Mouse (Mus musculus): ENCODE results near the gene Bach2. TPM values are rescaled to one million over a fixed set of nuclear protein-coding genes. Genes with fewer than 3 reads are reported as not detected.

Gene Bach2
- polyA plus RNA-seq, 1 experiment: 14.1 TPM

- Histone ChIP-seq H3K27me3 (ENCODE audit: control insufficient read depth, insufficient read depth, low read length) (no peaks in the 10 kb centered on the region), H3K4me3 (ENCODE audit: extremely low read depth, insufficient read depth, insufficient read length) (no peak overlapping the region), H3K4me1 (ENCODE audit: control insufficient read depth, insufficient read depth, insufficient read length) (peaks cover 18% of the 10 kb centered on the region; the same call in 1 of the 2 replicates), H3K27ac (ENCODE audit: insufficient read depth, low read length) (no peak overlapping the region), H3K36me3 (ENCODE audit: control insufficient read depth, insufficient read depth, low read length) (no peaks in the 10 kb centered on the region; the same call in 1 of the 2 replicates)
- 82% methylated on average over 2 of the region's 2 CpGs for WGBS
- no peak for TF ChIP-seq POLR2A (IDR thresholded peaks at IDR 0.05; ENCODE audit: low read depth, low read length)
- TF ChIP-seq CTCF (IDR thresholded peaks at IDR 0.05; ENCODE audit: extremely low read depth, insufficient read depth, insufficient read length, insufficient replicate concordance): no peak
- DNase-seq (ENCODE audit: low read depth in 1 of 2, low spot score in 2 of 2): no peak
Measured at GRCm38 (mm10) chr4:32366176-32366575, 127.6 kb downstream of the Bach2 start.

GRCm38 (mm10) chr4:32368345-32368744 is 129.7 kb downstream of the Bach2 start:
- no peak for DNase-seq (ENCODE audit: low read depth in 1 of 2, low spot score in 2 of 2)
- 91% methylated on average over 8 of the region's 8 CpGs for WGBS
- Histone ChIP-seq H3K4me3 (ENCODE audit: extremely low read depth, insufficient read depth, insufficient read length) (no peak overlapping the region), H3K4me1 (ENCODE audit: control insufficient read depth, insufficient read depth, insufficient read length) (peaks cover 18% of the 10 kb centered on the region; the same call in 1 of the 2 replicates), H3K36me3 (ENCODE audit: control insufficient read depth, insufficient read depth, low read length) (no peaks in the 10 kb centered on the region; the same call in 1 of the 2 replicates), H3K27ac (ENCODE audit: insufficient read depth, low read length) (no peak overlapping the region), H3K27me3 (ENCODE audit: control insufficient read depth, insufficient read depth, low read length) (no peaks in the 10 kb centered on the region)
- no peak for TF ChIP-seq CTCF (IDR thresholded peaks at IDR 0.05; ENCODE audit: extremely low read depth, insufficient read depth, insufficient read length, insufficient replicate concordance)
- TF ChIP-seq POLR2A (IDR thresholded peaks at IDR 0.05; ENCODE audit: low read depth, low read length): no peak

- H3K36me3 ChIP-seq (ENCODE audit: control insufficient read depth, insufficient read depth, low read length): no peaks in the 10 kb centered on the region; the same call in 1 of the 2 replicates
- WGBS: 32% methylated on average over 7 of the region's 7 CpGs
- H3K27ac ChIP-seq (ENCODE audit: insufficient read depth, low read length): peak overlapping the region; percentile 64
- DNase-seq (ENCODE audit: low read depth in 1 of 2, low spot score in 2 of 2): no peak
- H3K27me3 ChIP-seq (ENCODE audit: control insufficient read depth, insufficient read depth, low read length): no peaks in the 10 kb centered on the region
- H3K4me3 ChIP-seq (ENCODE audit: extremely low read depth, insufficient read depth, insufficient read length): no peak overlapping the region
- H3K4me1 ChIP-seq (ENCODE audit: control insufficient read depth, insufficient read depth, insufficient read length): peaks cover 16% of the 10 kb centered on the region; the same call in 1 of the 2 replicates
- TF ChIP-seq CTCF (IDR thresholded peaks at IDR 0.05; ENCODE audit: extremely low read depth, insufficient read depth, insufficient read length, insufficient replicate concordance) (no peak), POLR2A (IDR thresholded peaks at IDR 0.05; ENCODE audit: low read depth, low read length) (no peak)
Measured at GRCm38 (mm10) chr4:32373085-32373484, 134.5 kb downstream of the Bach2 start.

- Histone ChIP-seq H3K36me3 (ENCODE audit: control insufficient read depth, insufficient read depth, low read length) (peaks cover 3% of the 10 kb centered on the region), H3K27me3 (ENCODE audit: control insufficient read depth, insufficient read depth, low read length) (no peaks in the 10 kb centered on the region), H3K27ac (ENCODE audit: insufficient read depth, low read length) (no peak overlapping the region), H3K4me1 (ENCODE audit: control insufficient read depth, insufficient read depth, insufficient read length) (peaks cover 16% of the 10 kb centered on the region; the same call in 1 of the 2 replicates), H3K4me3 (ENCODE audit: extremely low read depth, insufficient read depth, insufficient read length) (no peak overlapping the region)
- no peak for TF ChIP-seq CTCF (IDR thresholded peaks at IDR 0.05; ENCODE audit: extremely low read depth, insufficient read depth, insufficient read length, insufficient replicate concordance)
- WGBS: 29% methylated on average over 3 of the region's 3 CpGs
- no peak for DNase-seq (ENCODE audit: low read depth in 1 of 2, low spot score in 2 of 2)
Measured at GRCm38 (mm10) chr4:32373527-32373926, 134.9 kb downstream of the Bach2 start.

GRCm38 (mm10) chr4:32374751-32375582 is 136.4 kb downstream of the Bach2 start:
- Histone ChIP-seq H3K4me3 (ENCODE audit: extremely low read depth, insufficient read depth, insufficient read length) (no peak overlapping the region), H3K27me3 (ENCODE audit: control insufficient read depth, insufficient read depth, low read length) (no peaks in the 10 kb centered on the region), H3K4me1 (ENCODE audit: control insufficient read depth, insufficient read depth, insufficient read length) (peaks cover 16% of the 10 kb centered on the region; the same call in 1 of the 2 replicates), H3K27ac (ENCODE audit: insufficient read depth, low read length) (no peak overlapping the region), H3K36me3 (ENCODE audit: control insufficient read depth, insufficient read depth, low read length) (peaks cover 3% of the 10 kb centered on the region)
- DNase-seq (ENCODE audit: low read depth in 1 of 2, low spot score in 2 of 2): no peak
- TF ChIP-seq POLR2A (IDR thresholded peaks at IDR 0.05; ENCODE audit: low read depth, low read length) (no peak), CTCF (IDR thresholded peaks at IDR 0.05; ENCODE audit: extremely low read depth, insufficient read depth, insufficient read length, insufficient replicate concordance) (no peak)
- WGBS: 81% methylated on average over 10 of the region's 10 CpGs

- 86% methylated on average over 16 of the region's 16 CpGs for WGBS
- Histone ChIP-seq H3K36me3 (ENCODE audit: control insufficient read depth, insufficient read depth, low read length) (peaks cover 4% of the 10 kb centered on the region), H3K4me1 (ENCODE audit: control insufficient read depth, insufficient read depth, insufficient read length) (peaks cover 16% of the 10 kb centered on the region; the same call in 1 of the 2 replicates), H3K27me3 (ENCODE audit: control insufficient read depth, insufficient read depth, low read length) (no peaks in the 10 kb centered on the region), H3K4me3 (ENCODE audit: extremely low read depth, insufficient read depth, insufficient read length) (no peak overlapping the region), H3K27ac (ENCODE audit: insufficient read depth, low read length) (no peak overlapping the region; the same call in 1 of the 2 replicates)
- TF ChIP-seq CTCF (IDR thresholded peaks at IDR 0.05; ENCODE audit: extremely low read depth, insufficient read depth, insufficient read length, insufficient replicate concordance): no peak
- no peak for TF ChIP-seq POLR2A (IDR thresholded peaks at IDR 0.05; ENCODE audit: low read depth, low read length)
- DNase-seq (ENCODE audit: low read depth in 1 of 2, low spot score in 2 of 2): no peak
Measured at GRCm38 (mm10) chr4:32375721-32376526, 137.3 kb downstream of the Bach2 start.

All from spleen, adult 2 months (tissue).